Mouse (Mus musculus) erythroid progenitor cell, adult 5-6 weeks (primary cell): ENCODE measurements at regions not wholly inside any gene's neighbourhood (a gene's known extent, or its start where the extent isn't known, plus 50 kb on each side); places are given as distances from the start of the nearest gene placed in this dataset.

Source experiments
- ATAC-seq: replicated peaks from 2 replicates; pipeline ENCODE4 v1.8.0; 2016; ENCODE audit warnings: moderate number of reproducible peaks, mild to moderate bottlenecking, moderate TSS enrichment, inconsistent platforms; ENCODE audit not compliant: poor library complexity, low FRiP score, severe bottlenecking

DNA sequence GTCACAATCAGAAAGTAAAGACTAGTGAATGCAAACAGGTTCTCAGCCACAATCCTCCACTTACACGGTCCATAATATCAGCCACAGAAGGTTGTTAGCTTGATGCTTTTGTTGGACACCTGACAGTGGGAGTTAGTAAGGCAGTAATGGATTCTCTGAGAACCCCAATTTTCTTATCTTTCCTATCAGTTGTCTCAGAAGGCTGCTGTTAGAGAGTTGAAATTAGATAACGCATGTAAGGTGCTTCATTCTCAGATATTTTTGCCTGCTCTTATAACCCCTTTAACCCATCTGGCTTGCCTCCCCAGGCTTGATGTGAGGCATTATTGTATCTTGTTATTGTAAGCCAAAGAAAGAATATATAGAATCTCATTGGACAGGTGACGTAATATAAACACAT is 63.0 kb upstream of the Ube2e3 start:
- ATAC-seq = 0 out of 2 replicates have a peak, but pooled peaks have one; percentile 39

DNA sequence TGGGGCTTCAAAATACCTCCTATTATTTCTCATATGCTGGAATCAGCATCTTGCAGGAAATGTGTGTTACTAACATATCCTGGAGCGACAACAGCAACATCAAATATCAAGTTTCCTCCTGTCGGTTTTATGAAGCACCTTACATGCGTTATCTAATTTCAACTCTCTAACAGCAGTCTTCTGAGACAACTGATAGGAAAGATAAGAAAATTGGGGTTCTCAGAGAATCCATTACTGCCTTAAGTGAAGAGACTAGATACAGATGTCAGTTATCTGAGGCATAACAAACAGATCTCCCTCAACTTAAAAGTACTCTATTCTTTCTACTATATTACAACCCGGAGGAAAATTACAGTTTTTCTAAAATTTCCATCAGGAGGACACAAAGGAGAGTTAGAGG is 64.4 kb upstream of the Ube2e3 start:
- 0 out of 2 replicates have a peak, but pooled peaks have one; percentile 34 for ATAC-seq

DNA sequence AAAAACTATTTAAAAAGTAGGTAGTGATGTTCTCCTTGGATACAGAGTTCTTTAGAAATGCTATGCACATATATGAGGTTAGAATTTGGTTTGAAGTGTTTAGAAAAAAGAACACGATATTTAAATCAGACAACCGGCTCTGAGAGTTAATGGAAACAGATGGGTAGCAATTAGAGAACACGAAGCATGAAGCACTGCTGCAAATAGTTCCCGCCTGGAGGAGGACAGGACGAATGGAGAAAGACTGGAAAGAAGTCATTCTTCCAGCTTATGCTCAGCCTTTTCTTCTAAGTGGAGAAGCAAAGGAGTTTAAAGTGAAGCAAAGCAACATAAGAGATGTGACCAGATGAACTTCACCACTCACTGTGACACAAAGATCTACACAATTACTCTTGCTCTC is 72.5 kb upstream of the Ube2e3 start:
- no peak for ATAC-seq

DNA sequence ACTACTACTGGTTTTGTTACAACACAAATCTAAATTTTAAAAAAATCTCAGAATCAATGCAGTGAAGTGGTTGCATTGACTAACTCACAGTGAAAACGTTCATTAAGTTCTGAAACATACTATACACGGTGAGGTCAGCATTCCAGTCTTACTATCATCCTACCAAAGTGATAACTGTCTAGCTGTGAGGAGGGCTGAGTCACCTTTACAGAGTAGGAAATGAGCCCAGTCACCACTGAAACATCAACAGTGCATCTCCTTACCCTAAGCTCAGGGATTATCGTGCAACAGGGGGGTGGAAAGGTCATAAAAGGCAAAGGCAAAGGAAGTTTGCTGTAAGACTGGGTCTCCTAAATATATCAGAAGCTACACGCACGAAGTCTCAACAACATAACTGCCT is 73.2 kb upstream of the Ube2e3 start:
- ATAC-seq = no peak

DNA sequence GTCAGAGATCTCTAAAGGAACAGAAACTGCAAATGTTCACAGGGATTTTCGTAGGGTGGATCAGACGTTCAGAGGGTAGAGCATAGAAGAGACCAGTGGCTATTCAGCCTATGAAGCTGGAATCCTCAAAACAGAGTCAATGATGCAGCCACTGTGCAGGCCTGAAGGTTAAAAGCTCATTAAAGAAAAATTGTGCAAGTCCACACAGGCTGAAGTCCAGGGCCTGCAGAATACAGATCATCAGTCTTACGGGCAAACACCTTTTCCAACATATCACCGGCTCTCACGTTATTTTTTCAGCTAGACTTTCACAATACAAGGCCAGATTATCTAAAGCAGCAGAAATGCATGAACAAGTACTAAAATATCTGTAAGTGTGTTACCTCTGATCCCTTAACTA is 78.8 kb upstream of the Ube2e3 start:
- ATAC-seq = no peak

DNA sequence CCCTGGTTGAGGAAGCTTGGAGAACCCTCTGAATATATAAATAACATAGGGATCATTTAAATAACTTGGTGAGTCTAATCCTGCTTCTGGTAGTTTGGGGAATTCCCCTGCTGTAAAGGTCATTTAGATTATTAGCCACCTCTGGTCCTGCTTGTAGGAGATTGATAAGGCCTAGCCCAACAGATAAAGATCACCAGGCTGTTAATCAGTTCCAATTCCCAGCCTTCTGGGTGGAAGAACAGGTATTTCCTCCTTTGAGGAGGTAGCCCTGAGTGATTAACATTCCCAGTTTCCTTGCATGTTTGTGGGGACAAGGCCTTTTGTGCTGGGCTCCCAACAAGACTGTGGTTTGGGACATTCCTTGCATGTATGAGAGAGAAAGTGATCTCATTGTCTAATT is 79.7 kb upstream of the Ube2e3 start:
- ATAC-seq = no peak

DNA sequence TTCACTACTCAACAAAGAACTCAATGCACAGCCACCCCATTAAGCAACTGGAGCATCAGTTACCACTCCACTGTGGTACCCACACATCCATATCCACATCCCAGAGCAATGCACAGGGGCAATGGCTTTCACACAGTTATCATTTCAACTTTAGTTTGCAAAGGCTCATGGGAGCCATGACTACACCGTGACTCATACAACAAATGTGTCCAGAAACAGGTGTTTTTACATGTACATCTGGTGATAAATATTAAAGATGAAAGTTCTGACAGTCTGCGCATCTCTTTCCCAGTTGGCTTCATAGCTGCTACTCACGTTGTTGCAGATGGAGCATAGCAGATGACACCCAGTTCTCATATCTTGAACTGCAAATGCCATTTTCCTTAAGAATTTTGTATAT is 88.0 kb upstream of the Ube2e3 start:
- no peak for ATAC-seq

DNA sequence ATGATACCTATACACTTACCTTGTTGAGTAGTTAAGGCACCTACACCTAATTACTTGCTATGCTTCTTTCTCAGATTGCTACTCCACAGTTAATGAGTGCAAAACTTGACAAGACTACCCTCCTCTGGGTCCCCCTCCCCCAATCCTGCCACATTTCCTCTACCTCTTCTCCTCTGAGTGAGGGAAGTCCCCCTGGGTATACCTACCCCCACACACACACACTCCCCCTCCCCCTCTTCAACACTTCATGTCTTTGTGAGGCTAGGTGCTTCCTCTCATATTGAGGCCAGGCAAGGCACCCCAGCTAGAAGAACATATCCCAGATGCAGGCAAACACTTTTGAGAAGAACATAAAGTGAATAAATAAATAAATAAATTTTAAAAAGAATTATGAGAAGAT is 90.3 kb upstream of the Ube2e3 start:
- no peak for ATAC-seq

DNA sequence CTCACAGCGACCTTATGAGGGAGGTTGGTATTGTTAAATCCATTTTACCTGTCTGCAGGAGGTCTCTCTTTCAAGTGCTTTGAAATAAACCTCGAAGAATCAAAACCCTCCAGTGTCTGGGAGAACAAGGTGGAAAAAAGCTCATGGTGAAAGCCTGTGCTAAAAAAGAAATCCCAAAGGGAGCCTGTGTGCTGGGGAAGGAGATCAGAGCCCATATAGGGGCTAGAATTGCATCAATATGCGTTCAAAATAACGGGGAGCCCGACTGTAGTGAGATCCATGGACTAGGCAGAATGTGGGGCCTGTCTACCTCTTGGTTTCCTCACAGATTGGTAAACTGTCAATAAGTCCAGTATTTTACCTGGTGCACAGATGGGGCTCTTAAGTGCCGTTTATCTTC is 113.6 kb upstream of the Ube2e3 start:
- no peak for ATAC-seq

DNA sequence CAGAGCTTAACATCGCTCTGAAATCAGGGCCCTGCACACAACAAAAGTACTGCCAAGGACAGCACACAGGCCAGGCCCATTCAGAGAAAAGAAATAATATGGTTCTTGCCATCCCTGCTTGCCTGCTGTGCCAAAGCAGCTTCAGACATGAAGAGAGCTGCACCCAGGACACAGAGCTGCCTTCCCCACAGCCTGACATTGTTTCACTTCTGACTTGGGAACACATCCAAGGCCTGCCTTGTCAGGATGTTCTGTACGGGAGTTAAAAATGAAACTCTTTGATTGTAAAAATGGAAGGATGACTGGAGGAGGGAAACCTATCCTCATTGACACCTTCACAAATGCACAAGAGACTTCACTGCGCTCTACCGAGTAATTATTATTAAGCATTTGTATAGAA is 114.0 kb upstream of the Ube2e3 start:
- ATAC-seq = no peak

DNA sequence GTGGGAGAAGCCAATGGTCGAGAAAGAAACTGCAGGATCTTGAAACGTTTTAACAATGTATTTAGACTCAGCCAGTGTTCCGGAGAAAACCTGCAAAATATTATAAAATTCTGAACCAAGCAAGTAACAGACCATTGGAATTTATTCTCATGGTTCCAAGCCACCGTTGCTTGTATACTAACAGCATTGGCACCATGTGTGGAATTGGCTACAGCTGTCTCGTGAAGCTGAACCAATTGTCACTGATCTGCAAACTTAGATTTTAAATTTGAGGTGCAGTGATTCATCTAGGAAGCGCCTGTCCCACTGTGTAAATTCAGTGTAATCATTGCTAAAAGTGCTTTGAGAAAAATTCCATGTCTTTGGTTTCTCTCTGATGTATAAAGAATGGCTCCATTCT is 137.8 kb upstream of the Ube2e3 start:
- ATAC-seq = no peak

DNA sequence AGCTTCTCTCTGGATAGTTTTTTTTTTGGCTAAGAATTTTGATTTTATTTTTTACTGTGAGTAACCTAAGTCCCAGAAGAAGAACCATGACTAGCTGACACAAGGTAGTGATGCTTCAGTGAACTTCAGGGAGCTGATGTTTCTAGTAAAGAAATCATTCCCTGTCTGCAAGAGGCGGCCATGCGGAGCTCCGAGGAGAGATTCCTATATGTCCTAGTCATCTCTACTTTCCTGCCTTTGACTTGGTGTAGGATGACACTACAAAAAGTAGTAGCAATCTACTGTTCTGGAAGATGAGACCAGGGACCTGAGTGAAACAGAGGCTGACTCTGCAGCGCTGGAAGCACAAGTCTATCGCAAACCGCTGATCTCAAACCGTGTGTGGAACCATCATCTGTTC is 141.9 kb upstream of the Ube2e3 start:
- ATAC-seq = no peak

DNA sequence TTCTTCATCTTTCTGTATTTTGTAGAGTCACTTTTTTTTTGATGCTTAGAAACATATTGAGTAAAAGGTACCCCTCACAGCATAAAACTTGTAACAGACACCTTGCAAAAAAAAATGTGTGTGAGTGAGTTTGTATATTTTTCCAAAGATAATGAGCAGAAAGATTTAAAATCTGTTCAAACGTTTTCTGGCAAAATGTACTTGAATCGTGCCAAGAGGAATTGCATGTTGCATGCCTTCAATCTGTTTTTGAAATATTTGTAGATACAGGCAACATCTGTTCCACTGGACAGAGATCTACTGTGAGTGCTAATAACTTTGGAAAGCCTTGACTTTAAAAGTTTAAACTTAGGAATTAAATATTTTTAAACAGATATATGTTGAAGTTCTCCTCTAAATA is 143.5 kb upstream of the Ube2e3 start:
- ATAC-seq = no peak

DNA sequence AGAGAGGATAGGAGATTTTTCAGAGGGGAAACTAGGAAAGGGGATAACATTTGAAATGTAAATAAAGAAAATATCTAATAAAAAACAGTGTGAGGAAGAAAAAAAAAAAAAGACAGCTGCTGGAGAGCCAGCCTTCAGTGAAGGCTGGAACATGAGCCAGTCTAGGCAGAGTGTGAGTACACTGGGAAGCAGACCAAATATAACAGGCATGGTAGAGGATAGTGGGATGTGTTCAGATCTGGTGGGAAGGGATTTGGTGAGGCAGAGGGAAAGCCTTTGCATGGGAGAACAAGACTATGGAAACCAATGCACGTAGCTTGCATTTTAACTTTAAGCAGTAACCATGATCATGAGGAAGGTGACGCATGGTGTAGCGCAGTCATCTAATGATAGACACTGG is 144.5 kb upstream of the Ube2e3 start:
- ATAC-seq = no peak

DNA sequence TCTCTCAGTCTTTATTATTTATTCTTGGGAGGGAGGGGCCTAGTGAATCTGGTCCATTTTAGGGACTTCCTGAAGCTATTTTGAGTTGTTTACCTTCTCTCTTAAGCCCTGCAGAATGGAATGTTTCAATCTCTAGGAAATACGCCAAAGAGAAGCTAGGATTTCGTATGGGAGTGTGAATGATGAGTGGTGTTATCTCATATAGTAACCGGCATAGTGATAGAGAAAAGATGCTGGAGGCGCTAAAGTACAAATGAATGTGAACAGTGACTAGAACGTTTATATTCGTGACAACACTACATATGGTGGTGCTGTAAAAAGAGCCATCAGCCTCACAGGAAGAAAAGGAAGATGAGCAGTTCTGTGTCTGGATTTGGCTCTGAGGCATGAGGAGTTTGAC is 145.2 kb upstream of the Ube2e3 start:
- no peak for ATAC-seq

DNA sequence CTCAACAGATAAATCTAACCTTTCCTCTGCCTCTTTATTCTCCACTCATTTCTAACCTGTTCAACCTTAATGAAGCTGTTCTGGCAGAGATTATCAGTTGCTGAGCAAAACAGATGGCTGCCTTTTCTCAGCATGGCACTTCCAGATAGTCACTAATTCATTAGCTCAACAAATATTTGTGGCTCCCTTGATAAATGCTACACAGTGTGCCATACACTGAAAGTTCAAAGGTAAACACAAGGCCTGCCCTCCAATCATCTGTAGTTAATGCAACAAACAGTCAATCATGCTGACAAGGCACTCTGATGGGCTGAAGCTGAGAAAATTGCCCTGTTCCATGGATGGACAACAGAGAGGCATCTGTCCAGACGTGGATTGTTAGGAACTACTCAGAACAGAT is 149.4 kb upstream of the Ube2e3 start:
- ATAC-seq = peak; percentile 86

DNA sequence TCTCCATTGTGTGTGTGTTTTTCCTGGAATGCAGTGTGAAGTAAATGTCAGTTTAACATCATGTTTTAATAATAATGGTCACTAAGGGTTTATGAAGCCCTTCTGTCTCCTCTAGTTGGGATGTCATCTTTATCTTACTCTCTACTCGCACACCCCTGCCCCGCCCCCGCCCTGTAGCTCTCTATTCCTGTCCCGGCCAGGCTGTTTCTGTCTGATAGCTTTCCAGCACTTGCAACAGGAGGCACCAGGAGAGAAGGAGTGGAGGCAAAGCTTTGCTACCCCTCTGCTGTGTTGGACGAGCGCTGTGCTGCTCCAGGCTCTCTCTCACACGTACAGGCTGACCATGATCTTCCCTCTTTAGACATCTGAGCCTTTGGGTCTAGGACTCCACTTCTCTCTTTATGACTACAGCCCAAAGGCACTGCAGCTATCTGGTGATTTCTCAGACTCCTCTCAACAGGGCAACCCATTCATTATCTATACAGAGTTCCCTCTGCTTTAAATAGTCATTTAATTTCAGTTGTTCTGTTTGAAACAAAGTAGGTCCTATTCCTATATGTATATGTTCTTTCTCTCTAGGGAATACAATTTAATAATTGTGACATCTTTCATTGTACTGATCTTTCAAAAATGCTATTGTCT is 151.6 kb upstream of the Ube2e3 start:
- ATAC-seq = peak; percentile 90

DNA sequence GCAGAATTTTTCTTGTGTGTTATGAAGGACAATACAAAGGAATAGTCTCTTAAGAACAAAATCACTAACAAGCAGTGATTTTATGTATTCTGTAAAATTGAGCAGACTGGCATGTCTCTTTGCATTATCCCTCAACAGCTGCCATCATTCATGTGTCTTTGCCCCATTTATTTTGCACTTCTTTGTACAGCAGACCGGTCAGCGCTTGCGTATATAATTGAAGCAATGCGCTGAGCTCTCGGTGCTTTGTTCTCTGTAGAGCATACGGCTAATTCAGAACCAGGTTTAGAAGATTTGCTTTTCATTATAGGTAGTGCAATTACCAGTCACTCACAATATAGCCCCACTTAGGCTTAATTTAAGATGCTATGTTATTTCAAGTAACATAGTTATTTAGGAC is 173.1 kb upstream of the Ube2e3 start:
- ATAC-seq = no peak

DNA sequence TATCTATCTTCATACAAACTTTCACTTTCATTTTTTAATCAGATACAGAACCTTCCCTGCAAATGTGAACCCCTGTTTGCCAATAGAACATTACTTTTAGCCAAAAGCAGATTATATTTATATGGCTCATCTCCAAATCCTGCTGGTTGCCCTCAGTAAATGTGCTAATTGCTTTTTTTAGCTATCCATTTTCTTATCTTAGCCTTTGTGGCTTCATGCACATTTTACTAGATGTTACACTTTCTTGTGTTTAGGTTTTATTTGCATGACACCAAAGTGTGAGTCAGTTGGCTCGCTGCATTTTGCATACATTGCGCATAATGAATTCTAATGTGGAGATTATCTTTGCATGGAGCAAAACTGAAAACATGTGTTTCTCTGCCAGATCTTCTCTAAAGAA is 211.3 kb upstream of the Ube2e3 start:
- no peak for ATAC-seq

DNA sequence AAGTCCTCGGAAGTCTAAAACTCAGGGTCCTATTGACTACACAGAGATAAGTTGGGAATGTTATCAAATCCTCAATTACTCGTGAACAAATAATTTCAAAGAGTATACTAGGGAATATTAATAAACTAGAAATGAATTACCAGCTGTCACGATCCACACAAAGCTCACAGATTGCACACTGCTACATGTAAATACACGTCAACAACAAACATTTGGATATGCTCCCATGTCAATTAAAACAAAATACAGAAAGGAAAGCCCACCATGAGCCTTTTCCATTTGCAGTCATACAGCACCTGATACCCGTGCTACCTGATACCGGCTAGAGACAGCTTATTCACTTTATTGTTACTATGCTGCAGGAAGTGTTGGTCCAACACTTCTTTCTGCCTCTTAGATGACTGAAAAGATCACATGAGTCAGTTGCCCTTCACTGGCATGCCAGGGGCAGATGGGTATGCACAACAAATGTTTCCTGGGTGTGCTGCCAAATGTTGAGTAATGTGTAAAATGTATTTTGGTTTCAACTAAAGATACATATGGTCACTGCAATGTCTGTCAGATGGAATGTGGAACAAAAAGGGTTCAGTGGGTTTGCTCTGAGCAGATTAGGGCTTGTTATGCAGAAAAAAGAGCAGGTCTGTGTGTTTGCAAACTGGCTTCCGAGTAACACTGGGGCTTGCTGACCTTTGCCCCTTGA is 212.6 kb upstream of the Ube2e3 start:
- no peak for ATAC-seq

DNA sequence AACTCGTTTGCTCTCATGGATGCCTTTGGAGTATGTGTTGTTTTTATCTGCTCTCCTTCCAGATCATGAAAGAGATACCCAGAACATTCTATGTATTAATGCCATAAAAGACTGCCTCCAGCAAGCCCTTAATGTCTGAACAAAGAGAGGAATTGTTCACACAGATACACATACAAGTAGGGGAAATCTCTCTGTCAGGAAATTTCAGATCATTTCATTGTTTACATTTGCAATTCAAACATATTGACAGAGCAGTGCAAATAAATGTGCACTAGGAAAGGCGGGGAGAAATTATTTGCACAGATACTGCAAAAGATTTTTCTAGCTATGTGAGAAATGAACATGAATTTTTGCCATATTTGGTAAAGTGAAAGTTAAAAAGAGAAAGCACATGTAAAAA is 216.4 kb upstream of the Ube2e3 start:
- ATAC-seq = no peak

DNA sequence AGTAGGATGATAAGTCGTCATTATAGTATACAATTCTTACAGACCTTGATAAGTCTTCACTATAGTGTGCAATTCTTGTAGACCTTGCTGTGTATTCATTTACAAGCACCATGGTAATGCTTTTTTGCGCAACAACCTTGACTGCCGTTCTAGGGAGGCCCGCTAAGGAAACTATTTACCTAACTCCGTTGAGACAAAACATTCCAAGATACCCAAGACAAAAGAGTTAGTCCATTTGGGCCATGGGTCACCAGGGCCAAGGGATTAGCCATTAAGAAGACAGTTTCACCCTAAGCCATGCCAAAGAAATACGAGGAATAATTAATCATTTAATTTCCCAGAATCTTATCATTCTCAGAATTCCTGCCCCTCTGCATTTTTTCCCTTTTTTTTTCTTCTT is 227.6 kb upstream of the Ube2e3 start:
- no peak for ATAC-seq
